Mouse (Mus musculus) adrenal gland, postnatal 10 days (tissue): ENCODE measurements at regions not wholly inside any gene's neighbourhood (a gene's known extent, or its start where the extent isn't known, plus 50 kb on each side); places are given as distances from the start of the nearest gene placed in this dataset.
A peak's percentile ranks its signal among the peaks of the same experiment; 100 is the strongest.

Experiments
- DNase-seq: peaks from one replicate; pipeline ENCODE4 v3.0.0; 2021; ENCODE audit warnings: mixed read lengths

GRCm38 (mm10) chr4:89505368-89505819 is 173.8 kb upstream of the Dmrta1 start:
- DNase-seq = no peak

DNA sequence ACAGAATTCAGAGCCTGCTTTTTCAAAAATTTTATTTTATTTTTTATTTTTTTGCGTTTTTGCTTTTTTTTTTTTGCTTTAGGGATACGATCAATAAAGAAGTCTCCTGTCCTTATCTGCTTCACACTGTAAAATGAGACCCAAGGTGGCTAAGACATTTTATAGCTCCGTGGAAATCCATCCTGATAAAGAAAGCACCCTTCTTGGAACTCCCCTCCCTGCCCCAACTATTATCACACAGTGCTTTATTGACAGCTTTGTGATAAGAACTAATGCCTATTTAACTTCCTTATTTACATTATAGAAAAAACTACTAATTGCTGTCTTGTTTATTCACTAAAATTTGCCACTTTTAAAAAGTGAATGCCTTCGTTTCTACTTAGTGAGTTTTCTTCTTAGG is 179.0 kb upstream of the Dmrta1 start:
- DNase-seq = no peak

DNA sequence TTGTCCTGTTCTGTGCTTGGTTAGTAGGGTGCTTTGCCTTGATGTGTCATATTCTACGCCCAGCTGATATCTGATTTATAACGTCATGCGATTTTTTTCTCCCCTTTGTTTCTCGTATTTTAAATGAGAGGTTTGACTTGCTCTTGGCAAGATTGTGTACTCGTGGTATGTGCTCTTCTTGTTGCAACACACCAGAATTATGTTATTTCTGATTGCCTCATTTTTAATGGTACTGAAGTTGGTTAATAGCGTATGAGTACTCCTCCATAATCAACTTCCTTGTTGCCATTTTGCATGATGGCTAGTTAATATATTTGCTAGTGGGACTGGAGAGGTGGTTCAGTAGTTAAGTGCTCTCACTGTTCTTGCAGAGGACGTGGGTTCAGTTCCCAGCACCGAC is 180.1 kb upstream of the Cdkn2b start:
- no peak for DNase-seq

- DNase-seq = no peak
These were observed 176.8 kb upstream of the Cdkn2b start for GRCm38 (mm10) chr4:89487416-89488165.

GRCm38 (mm10) chr4:89486963-89487362 is 176.1 kb upstream of the Cdkn2b start:
- DNase-seq = no peak

GRCm38 (mm10) chr4:89485981-89486531 is 175.2 kb upstream of the Cdkn2b start:
- peak; percentile 37 for DNase-seq

DNA sequence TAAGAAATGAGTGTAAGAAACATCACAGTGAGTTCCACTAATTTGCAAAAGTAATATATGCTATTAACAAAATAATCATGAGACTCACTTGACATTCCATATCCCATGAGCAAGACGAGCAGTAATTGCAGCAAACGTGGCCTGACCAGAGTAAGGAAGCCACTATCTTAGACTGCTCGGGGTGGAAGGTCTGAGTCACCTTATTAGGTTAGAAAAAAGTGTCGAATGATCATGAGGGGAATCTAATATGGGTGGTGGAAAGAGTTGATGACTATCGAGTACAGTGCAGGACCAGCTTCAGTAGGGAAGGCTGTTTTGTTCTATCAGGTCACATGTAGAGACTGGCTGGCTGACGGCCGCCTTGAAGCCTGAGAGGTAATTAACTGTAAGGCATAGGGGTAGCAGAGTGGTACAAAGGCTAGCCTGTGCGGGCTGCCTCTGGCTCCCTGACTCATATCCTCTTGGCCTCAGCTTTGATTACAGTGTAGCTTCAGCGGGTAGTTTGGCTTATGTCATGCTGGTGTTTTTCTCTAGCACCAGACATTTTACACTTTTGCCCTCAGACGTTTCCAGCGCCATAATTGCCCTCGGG is 167.9 kb upstream of the Cdkn2b start:
- no peak for DNase-seq

- DNase-seq = peak; percentile 49
These were observed 165.0 kb upstream of the Cdkn2b start for GRCm38 (mm10) chr4:89475848-89476247.

GRCm38 (mm10) chr4:89474836-89475541 is 164.2 kb upstream of the Cdkn2b start:
- no peak for DNase-seq

DNA sequence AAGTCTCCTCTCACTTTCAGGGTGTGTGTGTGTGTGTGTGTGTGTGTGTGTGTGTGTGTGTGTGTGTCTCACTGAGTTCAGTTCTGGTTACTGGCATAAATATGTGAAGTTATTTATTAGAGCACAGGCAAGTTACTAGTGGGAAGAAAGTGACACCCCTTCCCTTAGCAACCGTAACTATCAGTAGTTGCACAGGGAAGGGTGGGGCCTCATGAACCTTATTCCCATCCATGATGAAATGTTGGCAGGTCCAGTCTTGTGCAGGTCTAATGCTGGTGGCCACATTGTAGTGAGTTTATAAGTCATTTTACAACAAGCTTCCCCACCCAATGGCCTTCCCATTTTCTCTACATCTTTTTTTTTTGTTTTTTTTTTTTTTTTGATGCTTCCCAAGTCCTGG is 160.6 kb upstream of the Cdkn2b start:
- no peak for DNase-seq

- DNase-seq = no peak
These were observed 159.9 kb upstream of the Cdkn2b start for GRCm38 (mm10) chr4:89470756-89471155.

DNA sequence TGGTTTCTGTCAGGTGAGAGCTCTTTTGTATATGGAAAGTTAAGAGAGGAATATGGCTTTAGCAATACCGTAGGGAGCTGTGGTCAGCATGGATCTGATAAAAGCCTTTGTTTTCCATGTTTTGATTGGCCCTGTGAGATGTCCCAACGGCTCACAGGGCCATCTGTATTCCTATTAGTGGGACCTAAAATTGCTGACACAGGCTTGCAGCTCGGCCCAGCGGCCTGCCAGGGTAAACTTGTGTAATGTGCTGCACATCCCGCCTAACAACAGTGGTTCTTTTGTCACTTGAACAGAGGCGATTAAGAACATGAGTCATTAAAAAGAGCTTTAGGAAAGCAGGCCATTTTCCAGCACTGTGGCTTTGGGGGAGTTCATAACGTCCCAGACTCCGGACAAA is 159.0 kb upstream of the Cdkn2b start:
- DNase-seq = peak; percentile 41

DNA sequence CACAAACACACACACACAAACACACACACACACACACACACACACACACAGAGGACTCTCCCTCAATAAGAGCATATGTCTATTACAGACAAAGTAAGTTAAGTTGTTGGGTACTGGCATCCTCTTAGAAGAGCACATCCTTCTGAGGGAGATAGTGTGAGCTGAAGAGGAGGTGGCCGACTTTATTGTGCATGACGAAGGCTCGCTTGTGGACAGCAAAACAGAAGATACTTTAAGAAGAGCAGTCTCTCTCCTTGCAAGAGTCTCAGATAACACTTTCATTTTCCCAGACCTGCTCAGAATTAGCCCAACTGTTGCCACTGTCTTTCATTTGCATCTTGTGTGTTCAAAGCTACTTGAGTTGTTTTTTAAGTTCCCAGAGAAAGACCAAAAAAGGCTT is 158.6 kb upstream of the Cdkn2b start:
- no peak for DNase-seq

DNA sequence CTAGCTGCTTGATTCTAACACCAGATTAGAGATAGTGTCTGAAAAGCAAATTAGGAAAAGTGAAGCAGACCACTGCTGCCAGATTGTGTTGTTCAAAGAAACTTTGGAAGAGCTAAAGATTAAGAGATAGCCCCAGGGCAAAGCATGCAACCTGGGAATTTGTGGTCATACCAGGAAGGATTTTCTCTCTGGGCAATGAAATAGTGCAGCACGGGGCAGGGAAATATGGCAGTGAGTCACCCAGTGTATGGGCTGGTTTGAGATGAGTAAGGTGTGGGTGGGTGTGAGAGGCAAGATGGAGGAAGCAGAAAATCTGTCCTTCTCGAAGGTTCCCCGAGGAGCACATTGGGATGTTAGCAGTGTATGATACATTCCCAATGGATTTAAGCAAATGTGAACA is 155.9 kb upstream of the Cdkn2b start:
- DNase-seq = no peak

- DNase-seq = no peak
These were observed 152.3 kb upstream of the Cdkn2b start for GRCm38 (mm10) chr4:89463121-89463520.

- DNase-seq = no peak
These were observed 149.4 kb upstream of the Cdkn2b start for GRCm38 (mm10) chr4:89460170-89460762.

DNA sequence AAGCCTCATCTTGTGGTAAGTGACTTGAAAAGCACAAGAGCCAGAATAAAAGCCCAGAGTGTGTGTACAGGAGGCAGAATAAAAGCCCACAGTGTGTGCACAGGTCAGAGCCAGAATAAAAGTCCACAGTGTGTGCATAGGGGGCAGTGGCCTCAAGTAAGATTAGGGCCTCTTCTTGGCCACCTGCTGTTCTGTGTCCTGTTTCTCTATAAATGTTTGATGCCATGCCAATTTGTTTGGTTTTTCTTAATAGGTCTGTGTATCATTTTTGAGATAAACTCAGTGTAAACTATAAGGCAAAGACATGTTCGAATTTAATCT is 148.5 kb upstream of the Cdkn2b start:
- no peak for DNase-seq

DNA sequence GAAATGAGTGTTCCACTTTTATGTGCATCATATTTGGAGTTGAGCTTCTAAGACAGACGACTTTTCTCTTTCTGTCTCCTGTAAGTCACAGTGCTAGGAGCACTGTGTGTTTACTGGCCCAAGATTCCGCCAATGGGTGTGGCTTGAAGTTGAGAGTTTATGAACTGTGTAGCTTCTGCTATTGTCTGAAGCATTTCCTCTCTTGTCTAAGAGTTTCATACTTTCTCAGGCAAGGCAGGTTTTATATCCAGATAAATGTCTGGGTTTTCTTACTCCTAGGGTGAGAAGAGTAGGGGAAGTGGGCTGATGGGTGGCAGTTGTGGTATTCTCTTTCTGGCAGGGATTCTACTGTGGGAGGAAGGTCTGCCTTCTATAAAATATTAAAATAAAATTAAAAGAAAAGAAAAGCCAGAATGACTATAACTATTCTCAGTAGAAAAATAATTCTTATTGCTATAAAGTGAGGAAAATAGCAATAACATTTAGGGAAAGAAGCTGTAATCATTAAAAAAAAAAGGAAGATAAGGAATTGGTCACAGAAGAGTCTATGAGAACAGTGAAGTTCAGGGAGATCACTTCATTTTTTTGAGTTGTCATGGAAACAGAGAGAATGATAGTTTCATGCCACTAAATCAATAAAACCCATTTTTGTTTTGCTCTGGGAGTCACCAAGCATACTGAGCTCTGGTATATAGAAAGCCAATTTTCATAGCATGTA is 147.9 kb upstream of the Cdkn2b start:
- no peak for DNase-seq

DNA sequence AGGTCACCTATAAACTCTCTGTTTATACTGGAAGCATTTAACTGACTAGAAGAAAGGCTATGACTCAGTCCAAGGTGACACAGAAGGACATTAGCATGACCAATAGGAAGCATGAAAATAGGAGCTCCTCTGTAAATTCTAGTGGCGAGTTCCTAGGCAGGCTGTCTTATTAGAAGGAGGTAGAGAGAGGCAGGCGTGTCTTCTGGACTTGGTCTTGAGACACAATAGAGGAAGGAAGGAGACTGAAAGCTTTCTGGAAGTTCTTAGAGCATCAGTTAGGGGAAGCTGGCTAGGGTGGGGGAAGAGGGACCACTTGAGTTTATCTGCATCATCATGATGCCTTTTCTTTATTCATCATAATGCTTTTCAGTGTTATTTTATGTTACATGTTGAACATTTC is 147.0 kb upstream of the Cdkn2b start:
- DNase-seq = no peak

DNA sequence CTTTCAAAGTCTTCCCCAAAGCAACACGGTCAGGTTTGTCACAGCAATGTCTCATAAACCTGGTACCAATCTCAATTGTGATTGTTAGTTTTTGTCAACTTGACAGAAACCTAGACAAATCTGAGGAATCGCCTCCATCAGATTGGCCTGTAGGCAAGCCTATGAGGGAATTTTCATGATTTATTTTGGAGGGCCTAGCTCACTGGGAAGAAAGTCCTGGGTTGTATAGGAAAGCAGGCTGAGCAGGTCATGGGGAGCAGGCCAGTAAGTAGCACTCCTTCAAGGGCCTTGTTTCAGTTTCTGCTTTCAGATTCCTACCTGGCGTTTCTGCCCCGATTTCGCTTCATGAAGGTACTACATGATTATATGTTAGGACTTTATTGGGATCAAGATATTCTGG is 144.1 kb upstream of the Cdkn2b start:
- no peak for DNase-seq

GRCm38 (mm10) chr4:89453051-89453450 is 142.2 kb upstream of the Cdkn2b start:
- DNase-seq = no peak

- no peak for DNase-seq
These were observed 140.9 kb upstream of the Cdkn2b start for GRCm38 (mm10) chr4:89451741-89452140.
